Mouse (Mus musculus) yolk sac, embryonic 10.5 days (tissue): ENCODE data around the gene Rpl10a.

Experiments used
- DNase-seq: peaks from one replicate; pipeline ENCODE4 v3.0.0-alpha.2; 2017; ENCODE audit warnings: low spot score

Rpl10a gene

GRCm38 (mm10) chr17:28331241-28332112 lies 3.2 kb downstream of the Rpl10a start:
- DNase-seq = peak; percentile 45

GRCm38 (mm10) chr17:28332113-28332914 lies 4.0 kb downstream of the Rpl10a start:
- DNase-seq = peak; percentile 26

- DNase-seq = peak; percentile 28
Observed at GRCm38 (mm10) chr17:28332915-28333546, 4.8 kb downstream of the Rpl10a start.

DNA sequence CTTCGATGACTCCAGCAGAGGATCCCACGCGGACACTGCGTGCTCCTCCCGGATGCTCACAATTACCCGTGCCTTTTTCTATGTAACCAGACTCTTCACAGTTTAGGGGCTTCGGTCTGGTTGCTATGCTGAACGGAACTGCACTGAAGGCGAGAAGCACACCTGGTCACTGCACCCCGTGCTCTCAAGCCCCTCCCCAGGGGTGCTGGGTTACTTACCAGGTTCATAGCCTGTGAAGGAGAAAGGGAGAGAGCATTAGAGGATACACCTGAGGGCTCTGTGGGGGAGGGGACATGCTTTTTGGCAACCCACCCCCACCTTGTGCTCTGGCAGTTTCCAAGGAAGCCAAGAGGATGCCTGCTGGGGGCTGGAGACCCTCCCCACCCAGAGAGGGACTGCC lies 7.0 kb downstream of the Rpl10a start:
- DNase-seq = no peak

DNA sequence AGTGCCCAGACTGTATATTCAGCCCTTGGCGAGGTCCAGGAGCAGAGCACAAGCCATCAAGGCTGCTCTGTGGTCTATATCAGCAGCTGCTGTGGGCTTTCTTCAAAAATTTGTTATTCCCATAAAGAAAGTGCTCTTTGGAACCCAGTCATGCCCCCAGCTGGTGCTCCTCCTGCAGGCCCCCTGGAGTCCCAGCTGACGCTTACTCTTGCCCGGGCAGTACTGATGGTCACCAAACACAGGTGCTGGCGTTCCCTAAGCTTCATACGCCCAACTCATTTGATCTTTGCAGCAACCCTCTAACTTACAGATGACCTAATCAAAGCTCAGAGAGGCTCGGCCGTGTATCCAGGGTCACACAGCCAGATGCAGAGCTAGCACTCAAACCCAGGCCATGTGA lies 9.3 kb downstream of the Rpl10a start:
- no peak for DNase-seq

DNA sequence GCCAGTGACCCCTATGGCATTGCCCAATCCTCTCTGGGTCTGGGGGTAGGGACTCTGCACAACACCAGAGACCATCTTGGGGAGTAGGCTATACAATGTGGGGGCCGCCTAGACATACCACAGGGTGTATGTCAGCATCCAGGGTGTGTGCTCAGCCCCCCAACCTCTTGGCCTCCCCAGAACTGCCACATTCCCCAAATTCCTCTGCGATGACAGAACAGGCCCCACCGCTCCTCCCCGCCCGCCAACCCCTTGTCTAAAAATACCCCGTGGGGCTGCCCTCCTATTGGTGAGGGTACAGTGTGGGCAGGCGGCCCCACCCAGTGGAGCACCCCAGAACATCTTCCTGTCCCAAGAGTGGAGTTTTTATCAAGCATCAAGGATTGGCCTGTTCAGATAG lies 12.3 kb downstream of the Rpl10a start:
- DNase-seq = no peak

GRCm38 (mm10) chr17:28341091-28341490 lies 12.8 kb downstream of the Rpl10a start:
- no peak for DNase-seq

DNA sequence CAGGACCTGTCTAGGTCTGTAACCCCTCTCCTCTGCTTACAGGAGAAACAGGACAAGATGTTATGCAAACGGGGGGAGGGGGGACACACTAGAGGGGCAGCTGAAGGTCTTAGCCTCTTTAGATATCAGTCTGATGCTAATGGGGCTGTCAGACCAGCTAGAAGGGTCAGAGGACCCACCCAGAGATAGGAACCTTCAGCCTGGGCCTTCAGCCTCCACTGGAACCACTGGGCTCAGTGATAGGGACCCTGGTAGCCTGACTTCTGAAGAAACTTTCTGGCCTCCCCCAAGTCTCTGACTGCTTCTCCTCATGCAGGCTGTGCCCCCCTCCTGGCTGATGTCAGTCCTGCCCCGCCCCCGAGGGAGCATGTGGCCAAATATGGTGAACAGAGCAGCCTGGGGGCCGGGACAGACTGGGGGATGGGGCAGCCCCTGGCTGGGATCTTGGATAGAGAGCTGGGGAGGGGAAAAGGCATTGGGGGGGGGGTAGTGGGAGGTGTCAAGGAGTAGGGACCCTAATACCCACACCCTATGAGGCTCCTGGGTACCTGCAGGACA lies 15.9 kb downstream of the Rpl10a start:
- DNase-seq = no peak

DNA sequence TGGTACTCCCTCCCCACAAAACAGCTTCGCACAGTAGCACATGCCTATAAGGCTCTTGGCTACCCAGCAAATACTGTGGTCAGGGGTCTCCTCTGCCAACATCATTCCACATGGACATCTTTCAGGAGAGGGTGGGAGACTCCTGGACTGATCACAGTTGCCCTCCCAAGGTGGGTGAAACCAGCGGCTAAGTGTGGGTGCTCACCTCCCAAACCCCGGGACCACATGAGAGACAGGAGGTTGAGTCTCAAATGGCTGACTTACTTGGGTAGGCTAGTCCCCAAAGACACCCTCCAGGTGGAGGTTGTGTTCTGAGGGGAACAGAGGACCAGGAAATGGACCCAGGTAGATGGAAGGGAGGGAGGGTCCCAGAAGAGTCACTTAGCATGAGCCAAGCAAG lies 16.4 kb downstream of the Rpl10a start:
- DNase-seq = no peak

- DNase-seq = no peak
Observed at GRCm38 (mm10) chr17:28345271-28345721, 17.0 kb downstream of the Rpl10a start.

DNA sequence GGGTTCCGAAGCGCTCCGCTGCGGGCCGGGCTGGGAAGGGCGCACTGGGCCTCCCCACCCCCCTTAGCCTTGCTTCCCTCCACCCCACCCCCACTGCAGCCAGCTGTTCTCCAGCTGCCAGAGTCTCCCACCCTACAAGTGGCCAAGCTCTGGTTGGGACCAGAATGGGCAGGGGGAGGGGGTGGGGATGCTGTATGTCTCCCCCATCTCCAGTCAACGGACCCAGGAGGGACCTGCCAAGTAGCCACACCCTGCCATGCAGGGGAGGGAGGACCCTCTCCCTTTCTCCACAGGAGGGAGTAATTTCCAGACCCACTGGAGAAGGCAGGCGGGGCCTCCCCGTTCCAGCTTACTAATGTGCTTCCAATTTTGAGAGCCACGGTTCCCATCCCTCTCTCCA lies 17.6 kb downstream of the Rpl10a start:
- no peak for DNase-seq

- DNase-seq = no peak
Observed at GRCm38 (mm10) chr17:28347327-28347726, 19.1 kb downstream of the Rpl10a start.

- DNase-seq = no peak
Observed at GRCm38 (mm10) chr17:28348211-28348610, 19.9 kb downstream of the Rpl10a start.

GRCm38 (mm10) chr17:28349264-28349880 lies 21.1 kb downstream of the Rpl10a start:
- DNase-seq = no peak

DNA sequence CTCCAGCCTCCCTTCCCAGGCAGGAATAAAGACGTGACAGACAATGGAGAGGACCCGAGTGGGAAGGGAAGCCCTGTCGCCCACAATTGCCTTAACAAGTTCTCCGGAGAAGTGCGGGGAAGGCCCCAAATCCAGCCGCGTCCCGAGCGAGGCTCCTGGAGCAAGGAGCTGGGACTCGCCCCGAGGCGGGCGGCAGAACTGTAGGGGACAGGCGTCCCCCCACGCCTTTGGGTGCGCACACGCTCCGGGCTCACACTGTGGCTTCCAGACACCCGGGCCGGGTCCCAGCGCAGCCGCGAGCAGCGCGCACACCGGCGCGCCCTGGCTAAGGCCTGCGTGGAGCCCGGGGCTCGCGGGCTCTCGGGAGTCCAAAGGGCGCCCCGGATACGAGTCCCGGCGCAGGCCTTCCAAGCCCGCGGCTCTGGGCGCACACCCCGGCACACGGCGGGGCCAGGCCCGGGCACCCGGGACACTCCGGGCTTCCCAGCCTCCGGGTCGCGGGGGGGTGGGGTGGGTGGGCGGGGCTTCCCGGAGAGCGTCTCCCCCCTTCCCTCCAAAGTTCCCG lies 21.7 kb downstream of the Rpl10a start:
- DNase-seq = no peak

GRCm38 (mm10) chr17:28350466-28351352 lies 22.4 kb downstream of the Rpl10a start, which contains the start of gene Tead3:
TSS of gene Tead3 (minus strand) at chr17:28350817.
- DNase-seq = peak; percentile 94

GRCm38 (mm10) chr17:28351353-28351890 lies 23.2 kb downstream of the Rpl10a start:
- peak; percentile 64 for DNase-seq

DNA sequence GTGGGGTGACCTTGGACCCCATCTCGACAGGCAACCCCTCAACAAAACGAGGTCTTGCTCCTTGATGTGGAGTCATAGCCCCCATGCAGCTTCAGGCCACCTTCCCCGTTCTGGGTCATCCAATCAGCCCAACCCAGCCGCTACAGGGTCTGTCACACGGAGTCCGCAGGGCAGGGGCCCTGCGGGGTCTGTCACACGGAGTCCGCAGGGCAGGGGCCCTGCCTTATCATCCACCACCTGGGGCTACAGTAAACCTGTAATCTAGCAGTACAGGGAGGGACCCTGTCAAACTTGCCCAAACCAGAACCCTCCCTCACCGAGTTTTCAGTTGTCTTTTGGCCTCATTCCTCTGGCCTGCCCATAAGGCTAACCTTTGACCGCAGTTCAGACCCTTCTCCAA lies 23.7 kb downstream of the Rpl10a start:
- DNase-seq = peak; percentile 73

GRCm38 (mm10) chr17:28355871-28356270 lies 27.6 kb downstream of the Rpl10a start:
- DNase-seq = no peak
